Mouse (Mus musculus) stomach, embryonic 14.5 days (tissue): ENCODE data around the gene Macf1. TPM values are rescaled to one million over a fixed set of nuclear protein-coding genes. Genes with fewer than 3 reads are reported as not detected.
A peak's percentile ranks its signal among the peaks of the same experiment; 100 is the strongest.
"Not testable (repeated sequence)": the region's sequence is repeated elsewhere in the genome, so short reads cannot be mapped to it uniquely, and the experiment has no call there.

Experiments
- ATAC-seq: fragments of 200-750 bp; cut with Nextera tagmentation; 2 replicates; pipeline ENCODE4 v1.8.0; 2017; ENCODE audit warnings: low read depth, moderate TSS enrichment; ENCODE audit not compliant: insufficient number of reproducible peaks, insufficient read depth, low FRiP score
- H3K27ac ChIP-seq: fragments of 300-500 bp; sonication (generic); 2 replicates; pipeline ENCODE4 v1.5.1; 2014; ENCODE audit warnings: mild to moderate bottlenecking, low read length, moderate library complexity, mixed read lengths
- H3K27me3 ChIP-seq: fragments of 300-500 bp; sonication (generic); 2 replicates; pipeline ENCODE4 v1.6.1; 2014; ENCODE audit warnings: low read length, control low read depth, mixed read lengths; ENCODE audit not compliant: control insufficient read depth, insufficient read depth
- H3K36me3 ChIP-seq: fragments of 300-500 bp; sonication (generic); 2 replicates; pipeline ENCODE4 v1.6.1; 2014; ENCODE audit warnings: mild to moderate bottlenecking, control low read depth, low read length, moderate library complexity, mixed read lengths; ENCODE audit not compliant: control insufficient read depth, insufficient read depth
- H3K4me1 ChIP-seq: fragments of 300-500 bp; sonication (generic); 2 replicates; pipeline ENCODE4 v1.6.1; 2014; ENCODE audit warnings: low read length, control low read depth, mixed read lengths; ENCODE audit not compliant: control insufficient read depth, insufficient read depth
- H3K4me2 ChIP-seq: fragments of 300-500 bp; sonication (generic); replicated peaks from 2 replicates; pipeline ENCODE4 v1.6.1; 2014; ENCODE audit warnings: low read depth, low read length, control low read depth
- H3K4me3 ChIP-seq: fragments of 300-500 bp; sonication (generic); 2 replicates; pipeline ENCODE4 v1.5.1; 2014; ENCODE audit warnings: low read depth, low read length, control low read depth
- H3K9ac ChIP-seq: fragments of 300-500 bp; sonication (generic); replicated peaks from 2 replicates; pipeline ENCODE4 v1.6.1; 2014; ENCODE audit warnings: low read depth, mild to moderate bottlenecking, control low read depth, low read length, moderate library complexity, mixed read lengths
- H3K9me3 ChIP-seq: fragments of 300-500 bp; sonication (generic); 2 replicates; pipeline ENCODE4 v1.6.1; 2016; ENCODE audit warnings: low read depth, low read length, control low read depth; ENCODE audit not compliant: control insufficient read depth
- WGBS: fragments of 180-500 bp; shearing (Covaris S2); extraction: QIAGEN DNeasy Blood & Tissue Kit; methylation state at CpG from one replicate; pipeline ENCODE4 v1.1.7; 2014; 5-methylcytosine and 5-hydroxymethylcytosine counted together
- polyA plus RNA-seq: library from polyadenylated mRNA; unstranded; fragments of >200 nt; fragmentation: Nextera tagmentation; extraction: Ambion mirVana; gene quantifications from 2 replicates; pipeline ENCODE4 v1.2.1, GENCODE M21; 2014

Macf1 gene
- polyA plus RNA-seq, 1 experiment from 2014 or later = 86.9 TPM

GRCm38 (mm10) chr4:123527607-123528010 is 156.6 kb downstream of the Macf1 start:
- H3K9ac ChIP-seq = no peak overlapping the region
- ATAC-seq = peak; percentile 59; the same call in 1 of the 2 replicates
- no peaks in the 10 kb centered on the region for H3K27me3 ChIP-seq

GRCm38 (mm10) chr4:123526779-123527280 is 157.3 kb downstream of the Macf1 start:
- Histone ChIP-seq H3K4me3 (peak overlapping the region; percentile 18), H3K4me2 (peak overlapping the region; percentile 50), H3K9me3 (no peaks in the 10 kb centered on the region), H3K27me3 (no peaks in the 10 kb centered on the region), H3K27ac (peak overlapping the region; percentile 35), H3K36me3 (no peaks in the 10 kb centered on the region), H3K4me1 (peaks cover 14% of the 10 kb centered on the region; the same call in 1 of the 2 replicates), H3K9ac (no peak overlapping the region)
- no peak for ATAC-seq
- 29% methylated on average over 10 of the region's 10 CpGs for WGBS

More at GRCm38 (mm10) chr4:123527607-123528010, 156.6 kb downstream of the Macf1 start:
- Histone ChIP-seq H3K27ac (peak overlapping the region; percentile 35; the same call in 1 of the 2 replicates), H3K36me3 (no peaks in the 10 kb centered on the region), H3K9me3 (no peaks in the 10 kb centered on the region), H3K4me3 (peak overlapping the region; percentile 18), H3K4me2 (peak overlapping the region; percentile 50), H3K4me1 (peaks cover 14% of the 10 kb centered on the region; the same call in 1 of the 2 replicates)
- WGBS = 1% methylated on average over 8 of the region's 8 CpGs

DNA sequence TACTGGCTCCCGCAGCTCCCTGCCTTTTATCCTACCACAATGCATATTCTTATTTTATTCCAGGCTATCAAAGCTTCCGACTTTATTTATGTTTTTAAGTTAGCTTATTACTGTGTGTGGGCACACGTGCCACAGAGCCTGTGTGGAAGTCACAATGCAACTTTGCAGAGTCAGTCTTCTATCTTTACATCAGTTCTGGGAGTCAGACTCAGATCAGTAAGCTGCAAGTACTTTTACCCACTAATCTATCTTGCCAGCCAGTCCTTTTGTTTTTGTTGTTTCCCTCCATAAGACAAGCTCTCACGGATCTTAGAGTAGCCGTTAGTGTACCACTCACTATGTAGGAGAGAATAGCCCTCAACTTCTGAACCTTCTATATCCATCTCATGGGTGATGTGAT is 159.4 kb downstream of the Macf1 start:
- Histone ChIP-seq H3K27me3 (no peaks in the 10 kb centered on the region), H3K9me3 (no peaks in the 10 kb centered on the region), H3K9ac (no peak overlapping the region), H3K4me1 (peaks cover 14% of the 10 kb centered on the region; the same call in 1 of the 2 replicates), H3K4me2 (no peak overlapping the region), H3K27ac (no peak overlapping the region), H3K36me3 (no peaks in the 10 kb centered on the region), H3K4me3 (no peak overlapping the region)
- ATAC-seq = no peak
- WGBS = 85% methylated on average over 5 of the region's 5 CpGs

GRCm38 (mm10) chr4:123520123-123520522 is 164.0 kb downstream of the Macf1 start:
- ATAC-seq, H3K36me3 ChIP-seq, H3K4me3 ChIP-seq, H3K9ac ChIP-seq, H3K27ac ChIP-seq, H3K27me3 ChIP-seq, H3K4me1 ChIP-seq, H3K9me3 ChIP-seq, H3K4me2 ChIP-seq: not testable (repeated sequence)
- WGBS = 92% methylated on average over 4 of the region's 5 CpGs

DNA sequence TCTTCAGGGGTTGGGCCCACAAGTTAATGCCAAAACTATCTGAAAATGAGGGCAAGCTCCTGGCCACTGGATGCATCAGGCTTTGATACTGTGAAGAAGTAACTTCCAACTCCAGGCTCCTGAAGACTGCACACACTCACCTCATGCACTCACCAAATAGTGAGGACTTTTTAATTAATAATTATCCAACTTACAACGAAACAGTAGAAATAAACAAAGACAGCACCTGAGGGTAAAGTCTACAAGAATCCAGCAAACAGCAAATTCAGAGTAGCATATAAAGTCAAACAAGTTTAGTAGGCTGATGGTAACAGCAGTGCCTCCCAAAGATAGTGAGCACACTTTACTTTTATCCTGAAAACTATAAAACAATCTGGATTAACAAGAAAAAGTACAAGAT is 168.5 kb downstream of the Macf1 start:
- H3K4me2 ChIP-seq = no peak overlapping the region
- no peaks in the 10 kb centered on the region for H3K9me3 ChIP-seq
- no peak overlapping the region for H3K4me3 ChIP-seq
- ATAC-seq = no peak
- H3K27ac ChIP-seq = no peak overlapping the region
- H3K4me1 ChIP-seq = no peaks in the 10 kb centered on the region
- H3K36me3 ChIP-seq = peaks cover 11% of the 10 kb centered on the region
- H3K27me3 ChIP-seq = no peaks in the 10 kb centered on the region
- no peak overlapping the region for H3K9ac ChIP-seq
- WGBS = 65% methylated on average over 1 of the region's 1 CpGs

GRCm38 (mm10) chr4:123510201-123510600 is 174.0 kb downstream of the Macf1 start:
- no peak for ATAC-seq

DNA sequence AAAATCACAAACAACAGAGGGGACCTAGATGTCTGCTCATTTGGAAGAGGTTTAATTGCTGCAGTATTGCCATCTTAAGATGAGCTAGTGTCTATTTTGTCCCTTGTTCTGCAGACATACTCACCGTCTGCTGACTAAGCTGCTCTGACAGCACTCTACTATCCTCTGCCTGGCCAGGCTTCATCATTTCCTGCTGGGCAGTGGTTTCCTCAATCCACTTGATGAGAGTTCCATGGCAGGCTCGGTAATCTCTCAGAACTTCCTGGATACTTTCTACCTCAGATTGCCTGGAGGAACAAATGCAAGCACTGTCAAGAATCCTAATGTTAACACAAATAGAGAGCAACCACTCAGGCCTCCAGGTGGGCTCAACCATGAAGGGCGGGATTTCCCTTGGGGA is 195.1 kb downstream of the Macf1 start:
- Histone ChIP-seq H3K9me3 (no peaks in the 10 kb centered on the region), H3K4me2 (no peak overlapping the region), H3K36me3 (peaks cover 47% of the 10 kb centered on the region), H3K27ac (no peak overlapping the region), H3K9ac (no peak overlapping the region), H3K4me1 (no peaks in the 10 kb centered on the region), H3K27me3 (no peaks in the 10 kb centered on the region), H3K4me3 (no peak overlapping the region)
- no peak for ATAC-seq
- WGBS = 82% methylated on average over 3 of the region's 3 CpGs

More at GRCm38 (mm10) chr4:123510201-123510600, 174.0 kb downstream of the Macf1 start:
- H3K4me3 ChIP-seq = no peak overlapping the region
- H3K27ac ChIP-seq = no peak overlapping the region
- H3K9ac ChIP-seq = no peak overlapping the region
- 56% methylated on average over 1 of the region's 1 CpGs for WGBS
- H3K9me3 ChIP-seq = no peaks in the 10 kb centered on the region
- no peaks in the 10 kb centered on the region for H3K4me1 ChIP-seq
- H3K27me3 ChIP-seq = no peaks in the 10 kb centered on the region
- peaks cover 51% of the 10 kb centered on the region for H3K36me3 ChIP-seq
- H3K4me2 ChIP-seq = no peak overlapping the region

DNA sequence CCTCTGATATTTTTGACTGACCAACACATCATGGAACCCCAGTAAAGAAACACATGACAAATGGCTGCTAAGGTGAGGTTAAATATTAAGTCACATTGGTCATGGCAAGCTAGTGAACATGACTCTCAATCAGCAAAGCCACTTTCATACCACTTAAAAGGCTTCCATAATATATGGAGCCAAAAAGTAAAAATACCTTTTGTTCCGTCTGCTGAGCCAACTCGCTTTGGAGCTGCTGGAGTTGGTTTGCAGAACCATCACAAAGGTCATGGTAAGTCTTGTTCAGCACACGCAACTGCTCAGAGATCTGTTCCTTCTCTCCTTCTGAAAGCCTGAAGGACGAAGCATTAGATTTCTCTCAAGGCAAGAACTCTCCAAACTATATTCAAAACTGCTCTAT is 204.2 kb downstream of the Macf1 start:
- Histone ChIP-seq H3K4me1 (no peaks in the 10 kb centered on the region), H3K9ac (no peak overlapping the region), H3K4me3 (no peak overlapping the region), H3K9me3 (no peaks in the 10 kb centered on the region), H3K4me2 (no peak overlapping the region), H3K27me3 (no peaks in the 10 kb centered on the region), H3K27ac (no peak overlapping the region), H3K36me3 (peaks cover 46% of the 10 kb centered on the region)
- 86% methylated on average over 4 of the region's 4 CpGs for WGBS
- ATAC-seq = no peak
